ENCODE assay signal across 21 mouse cellular contexts in genomic region chr12:41842694-41843329, GRCm38 (mm10).
DNase-seq lines count a peak whose midpoint lies in the region; ATAC-seq lines count a peak whose summit lies in the region.
"Had no signal": no experiment of that assay in that cellular context is flagged by ENCODE, and none has a peak within 500 bp of the region (broad histone marks: within the 10 kb centered on the region; RNA-seq: fewer than 3 reads in every experiment).

No protein-coding gene starts in this region.

- no peaks in the 10 kb centered on the region for H3K4me1 ChIP-seq in midbrain, embryonic 11.5 days (ENCODE audit: control insufficient read depth, insufficient read depth, low read length)
- H3K4me1 ChIP-seq in midbrain, embryonic 15.5 days = peaks cover 7% of the 10 kb centered on the region; the same call in 1 of the 2 replicates
- H3K4me1 ChIP-seq in hindbrain, embryonic 12.5 days = no peaks in the 10 kb centered on the region
- H3K4me1 ChIP-seq in neural tube, embryonic 13.5 days (replicated peaks) = peaks cover 7% of the 10 kb centered on the region; the same call in 1 of the 2 replicates
- H3K4me1 ChIP-seq: embryonic facial prominence, embryonic 13.5 days; limb, embryonic 12.5 days; liver, embryonic 12.5 days had no signal

- no peak overlapping the region for H3K4me2 ChIP-seq in midbrain, embryonic 11.5 days
- no peak overlapping the region for H3K4me2 ChIP-seq in midbrain, embryonic 15.5 days
- no peak overlapping the region for H3K4me2 ChIP-seq in hindbrain, embryonic 12.5 days (replicated peaks)
- no peak overlapping the region for H3K4me2 ChIP-seq in neural tube, embryonic 13.5 days
- H3K4me2 ChIP-seq: embryonic facial prominence, embryonic 13.5 days; heart, embryonic 13.5 days; limb, embryonic 12.5 days; liver, embryonic 12.5 days had no signal

- H3K27ac ChIP-seq in midbrain, embryonic 11.5 days (ENCODE audit: low read depth, low read length) = no peak overlapping the region
- H3K27ac ChIP-seq in midbrain, embryonic 15.5 days = no peak overlapping the region
- H3K27ac ChIP-seq in hindbrain, embryonic 12.5 days = no peak overlapping the region
- H3K27ac ChIP-seq in neural tube, embryonic 13.5 days (replicated peaks) = no peak overlapping the region
- H3K27ac ChIP-seq: embryonic facial prominence, embryonic 13.5 days; heart, embryonic 13.5 days; limb, embryonic 12.5 days; liver, embryonic 12.5 days had no signal

- ATAC-seq in midbrain, embryonic 11.5 days (ENCODE audit: low FRiP score) = no peak
- ATAC-seq in midbrain, embryonic 15.5 days (replicated peaks) = no peak; the same call in 1 of the 2 replicates
- peak; percentile 78 for ATAC-seq in hindbrain, embryonic 12.5 days (ENCODE audit: low FRiP score)
- peak; percentile 47; the same call in 1 of the 2 replicates for ATAC-seq in neural tube, embryonic 13.5 days (ENCODE audit: low read depth)
- ATAC-seq: intestine, embryonic 16.5 days; liver, embryonic 12.5 days had no signal

- no peaks in the 10 kb centered on the region for H3K9me3 ChIP-seq in midbrain, embryonic 11.5 days (ENCODE audit: control insufficient read depth, low read length)
- H3K9me3 ChIP-seq in midbrain, embryonic 15.5 days = no peaks in the 10 kb centered on the region
- no peaks in the 10 kb centered on the region for H3K9me3 ChIP-seq in hindbrain, embryonic 12.5 days (replicated peaks)
- no peaks in the 10 kb centered on the region for H3K9me3 ChIP-seq in neural tube, embryonic 13.5 days
- H3K9me3 ChIP-seq: embryonic facial prominence, embryonic 13.5 days; G1E; heart, embryonic 13.5 days; limb, embryonic 12.5 days; liver, embryonic 12.5 days had no signal

- no peaks in the 10 kb centered on the region for H3K36me3 ChIP-seq in midbrain, embryonic 11.5 days (ENCODE audit: control insufficient read depth, insufficient read depth, low read length)
- H3K36me3 ChIP-seq in midbrain, embryonic 15.5 days (replicated peaks) = no peaks in the 10 kb centered on the region
- H3K36me3 ChIP-seq in hindbrain, embryonic 12.5 days = no peaks in the 10 kb centered on the region
- no peaks in the 10 kb centered on the region for H3K36me3 ChIP-seq in neural tube, embryonic 13.5 days
- H3K36me3 ChIP-seq: embryonic facial prominence, embryonic 13.5 days; G1E; heart, embryonic 13.5 days; limb, embryonic 12.5 days; liver, embryonic 12.5 days had no signal

- no peaks in the 10 kb centered on the region for H3K27me3 ChIP-seq in midbrain, embryonic 11.5 days (ENCODE audit: control insufficient read depth, insufficient read depth, low read length)
- H3K27me3 ChIP-seq in midbrain, embryonic 15.5 days (replicated peaks) = no peaks in the 10 kb centered on the region
- no peaks in the 10 kb centered on the region for H3K27me3 ChIP-seq in hindbrain, embryonic 12.5 days
- no peaks in the 10 kb centered on the region for H3K27me3 ChIP-seq in neural tube, embryonic 13.5 days
- H3K27me3 ChIP-seq: embryonic facial prominence, embryonic 13.5 days; heart, embryonic 13.5 days; limb, embryonic 12.5 days; liver, embryonic 12.5 days had no signal

- DNase-seq in cerebellum, adult 9-10 months = peak; percentile 11
- DNase-seq in cerebellum, adult 8-10 months = no peak
- peak; percentile 47 for DNase-seq in midbrain, embryonic 11.5 days (ENCODE audit: low spot score, missing footprints)
- DNase-seq in kidney, postnatal 4 days = no peak
- DNase-seq: adrenal gland, postnatal 10 days; gastrocnemius, postnatal 14 days; heart, adult 18-20 months; heart, postnatal 4 days; kidney, postnatal 36 days; lung, adult 2 months; lung, postnatal 36 days; thymus, postnatal 25 days had no signal

- WGBS in midbrain, embryonic 11.5 days = 84% methylated on average over 6 of the region's 6 CpGs
- 43% methylated on average over 6 of the region's 6 CpGs for WGBS in midbrain, embryonic 15.5 days
- 68% methylated on average over 6 of the region's 6 CpGs for WGBS in hindbrain, embryonic 12.5 days
- WGBS in neural tube, embryonic 13.5 days = 28% methylated on average over 6 of the region's 6 CpGs

- H3K9ac ChIP-seq in midbrain, embryonic 11.5 days (ENCODE audit: low read length) = no peak overlapping the region
- no peak overlapping the region for H3K9ac ChIP-seq in midbrain, embryonic 15.5 days
- no peak overlapping the region for H3K9ac ChIP-seq in hindbrain, embryonic 12.5 days
- H3K9ac ChIP-seq in neural tube, embryonic 13.5 days = no peak overlapping the region
- H3K9ac ChIP-seq: embryonic facial prominence, embryonic 13.5 days; heart, embryonic 13.5 days; limb, embryonic 12.5 days; liver, embryonic 12.5 days had no signal

- H3K4me3 ChIP-seq in midbrain, embryonic 11.5 days (ENCODE audit: low read depth, low read length) = no peak overlapping the region
- H3K4me3 ChIP-seq in midbrain, embryonic 15.5 days = no peak overlapping the region
- no peak overlapping the region for H3K4me3 ChIP-seq in hindbrain, embryonic 12.5 days
- H3K4me3 ChIP-seq in neural tube, embryonic 13.5 days = no peak overlapping the region
- H3K4me3 ChIP-seq: embryonic facial prominence, embryonic 13.5 days; heart, embryonic 13.5 days; limb, embryonic 12.5 days; liver, embryonic 12.5 days had no signal

Comparison
In these comparisons a context has a peak if more than half of its experiments do, and no peak if none do; other contexts are left out.
1. DNase-seq: peak in cerebellum, adult 9-10 months (single experiment) and midbrain, embryonic 11.5 days (single experiment); none in cerebellum, adult 8-10 months (single experiment) and kidney, postnatal 4 days (0 of 2).
2. ATAC-seq: peak in hindbrain, embryonic 12.5 days (single experiment) and neural tube, embryonic 13.5 days (single experiment); none in midbrain, embryonic 11.5 days (single experiment) and midbrain, embryonic 15.5 days (single experiment).